Mouse (Mus musculus): ENCODE measurements around the gene Nppc. TPM values are rescaled to one million over a fixed set of nuclear protein-coding genes. Genes with fewer than 3 reads are reported as not detected.

Nppc gene
- total RNA-seq, 2 experiments from 2014 or later: 7.1 to 8.0 TPM

- peak; percentile 50 to 67 for DNase-seq
These were observed 20.1 kb downstream of the Nppc start for GRCm38 (mm10) chr1:86650272-86650671.

DNA sequence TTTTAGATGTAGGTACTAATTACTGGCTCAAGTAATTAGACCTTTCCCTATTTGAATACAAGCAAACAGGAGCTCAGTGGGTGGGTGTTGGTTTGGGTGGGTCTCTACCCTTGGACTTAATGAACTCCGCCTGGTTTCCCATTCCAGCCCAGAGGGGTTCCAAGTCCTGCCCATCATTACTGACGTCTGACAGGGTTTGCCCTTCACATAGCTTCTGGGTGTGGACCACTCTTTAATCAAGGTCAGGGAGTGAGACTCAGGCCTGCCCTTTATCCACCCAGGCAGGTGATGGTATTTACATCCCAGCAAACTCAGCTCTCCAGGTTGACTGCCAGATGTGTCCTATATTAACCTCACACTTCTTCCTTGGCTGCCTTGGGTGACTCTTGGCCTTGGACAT lies 22.9 kb downstream of the Nppc start:
- DNase-seq: no peak

DNA sequence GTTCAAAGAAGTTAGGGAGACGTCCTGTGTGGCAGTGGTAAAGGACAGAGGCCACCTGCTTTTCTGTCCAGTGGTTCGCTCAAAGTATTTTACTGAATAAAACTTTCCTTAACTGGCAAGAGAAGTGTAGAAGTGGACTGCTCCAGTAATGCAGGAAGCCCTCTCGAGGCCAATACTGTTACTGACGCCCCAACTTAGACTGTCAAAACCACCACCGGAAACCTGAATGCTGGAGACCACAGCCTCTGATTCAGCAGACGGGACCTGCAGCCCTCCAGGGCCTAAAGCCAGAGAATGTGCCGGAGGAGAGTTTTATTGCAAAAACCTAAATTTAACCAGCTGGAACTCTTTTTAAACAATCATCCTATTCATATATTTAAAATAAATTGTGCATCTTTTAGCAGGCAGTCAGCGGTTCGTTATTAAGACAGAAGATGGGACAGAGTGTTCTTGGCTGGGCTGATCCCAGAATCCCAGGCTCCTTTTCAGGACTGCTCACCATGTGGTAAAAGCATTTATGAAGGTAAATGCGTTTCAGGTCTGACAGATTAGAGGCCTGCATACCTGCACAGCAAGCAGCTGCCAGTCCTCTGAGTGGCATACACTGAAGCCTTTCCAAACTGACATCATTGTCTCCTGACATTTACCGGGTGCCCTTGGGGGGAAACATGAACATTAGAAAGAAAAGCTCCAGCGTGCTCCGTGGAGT lies 27.1 kb downstream of the Nppc start:
- no peak for DNase-seq

DNA sequence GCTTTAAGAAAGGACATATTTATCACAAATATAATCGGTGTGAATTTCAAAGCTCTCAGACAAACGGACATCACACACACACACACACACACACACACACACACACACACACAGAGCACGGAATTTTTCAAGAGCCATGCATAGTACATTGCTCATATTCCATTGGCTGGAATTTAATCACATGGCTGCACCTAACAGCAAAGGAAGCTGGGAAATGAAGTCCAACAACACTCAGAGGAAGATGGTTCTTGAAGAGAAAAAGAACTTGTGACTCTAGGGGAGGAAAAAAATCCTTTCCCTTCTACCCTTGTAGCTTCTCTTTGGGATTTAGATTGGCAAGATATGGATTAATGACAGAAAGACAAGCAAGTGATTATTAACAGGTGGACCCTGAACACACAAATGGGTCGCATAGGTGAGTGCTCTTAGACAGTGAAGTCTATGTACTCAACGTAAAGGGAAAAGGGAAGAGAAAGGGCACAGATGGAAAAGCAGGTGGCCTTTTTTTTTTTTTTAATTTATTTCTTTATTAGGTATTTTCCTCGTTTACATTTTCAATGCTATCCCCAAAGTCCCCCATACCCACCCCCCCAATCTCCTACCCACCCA lies 35.5 kb downstream of the Nppc start:
- no peak for DNase-seq

GRCm38 (mm10) chr1:86633840-86634750 lies 36.3 kb downstream of the Nppc start:
- DNase-seq: no peak

DNA sequence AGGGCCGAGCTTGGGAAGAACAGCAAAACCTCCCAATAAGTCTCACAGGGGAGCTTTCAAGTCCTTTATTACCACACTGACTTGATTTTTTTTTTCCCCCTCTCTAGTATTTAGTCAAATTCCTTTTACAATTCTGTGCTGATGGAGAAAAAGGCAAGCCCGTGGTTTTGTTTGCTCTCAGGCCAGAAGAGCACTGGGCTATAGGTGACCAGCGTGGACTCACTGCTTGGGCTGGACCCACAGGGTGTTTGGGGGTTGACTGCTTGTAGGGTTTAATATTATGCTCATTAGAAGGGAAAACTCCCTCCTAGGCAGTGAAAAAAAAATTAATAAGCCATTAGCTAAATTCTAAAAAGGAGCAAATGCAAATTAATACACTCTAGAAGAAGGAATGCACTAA lies 36.9 kb downstream of the Nppc start:
- no peak for DNase-seq

- no peak for DNase-seq
These were observed 37.5 kb downstream of the Nppc start for GRCm38 (mm10) chr1:86632732-86633380.

GRCm38 (mm10) chr1:86630527-86630926 lies 39.8 kb downstream of the Nppc start:
- no peak for DNase-seq

DNA sequence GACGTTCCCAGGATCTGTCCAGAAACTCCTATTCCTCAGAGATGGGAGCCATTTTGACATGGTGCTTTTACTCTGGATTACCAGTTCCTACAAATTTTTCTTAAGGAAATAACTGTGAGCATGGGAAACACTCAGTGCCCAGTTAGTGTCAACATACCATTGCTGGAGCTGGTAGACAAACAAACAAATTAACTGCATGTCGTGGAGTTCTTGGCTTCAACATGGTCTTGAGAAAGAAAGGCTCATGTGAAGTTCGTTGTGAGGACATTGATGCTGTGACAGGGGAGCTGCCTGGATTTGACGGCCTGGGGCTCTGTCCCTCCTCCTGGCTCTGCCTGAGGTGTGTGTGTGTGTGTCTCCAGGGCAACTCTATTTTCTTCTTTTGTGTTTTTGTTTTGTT lies 40.4 kb downstream of the Nppc start:
- no peak for DNase-seq

DNA sequence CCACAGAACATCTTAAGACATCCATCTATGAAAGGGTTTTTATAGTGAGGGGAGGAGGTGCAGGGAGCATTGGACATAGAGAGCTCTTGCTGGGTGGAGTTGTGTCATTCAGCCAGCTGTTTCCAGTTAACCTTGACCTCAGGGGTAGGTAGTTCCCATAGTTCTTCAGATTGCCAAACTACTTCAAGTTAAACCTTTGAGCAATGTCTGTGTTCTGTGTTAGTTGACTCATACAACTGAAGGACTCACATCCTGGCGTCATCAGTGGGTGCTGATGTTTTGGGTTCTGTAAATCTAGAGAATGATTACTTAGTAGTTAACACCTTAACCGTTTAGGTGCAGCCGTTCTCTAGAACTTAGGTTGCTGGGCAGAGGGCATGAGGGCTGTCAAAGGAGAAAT lies 42.1 kb downstream of the Nppc start:
- DNase-seq: no peak

- no peak for DNase-seq
These were observed 47.1 kb downstream of the Nppc start for GRCm38 (mm10) chr1:86623001-86624000.

GRCm38 (mm10) chr1:86622296-86622695 lies 48.1 kb downstream of the Nppc start:
- no peak for DNase-seq

GRCm38 (mm10) chr1:86618454-86619125 lies 51.8 kb downstream of the Nppc start:
- peak; percentile 42 to 64 for DNase-seq

Small RNA genes within 50 kb of the gene (microRNA-seq; reads per million reads assigned to microRNA genes)
- 0 reads per million in 2 experiments for gene Gm22955

Other genes with a start within 250 kb of the Nppc start
- not detected for gene Nmur1, start 244.3 kb downstream of the Nppc start, total RNA-seq (2021)
- gene Tex44, start 244.2 kb downstream of the Nppc start, total RNA-seq (2021): not detected
- 100 to 1,000 TPM; 507 to 508 TPM for gene Ptma, start 143.8 kb downstream of the Nppc start, total RNA-seq (2021)
- 10 to 100 TPM; 54.1 to 59.4 TPM for gene Pde6d, start 87.9 kb downstream of the Nppc start, total RNA-seq (2021)
- gene Cops7b, start 87.7 kb downstream of the Nppc start, total RNA-seq (2021): 10 to 100 TPM; 19.4 to 22.0 TPM
- 10 to 100 TPM; 23.0 to 26.2 TPM for gene Dis3l2, start 33.2 kb upstream of the Nppc start, total RNA-seq (2021)

All from layer of hippocampus, postnatal 36 days (tissue).